In the genomic region with DNA sequence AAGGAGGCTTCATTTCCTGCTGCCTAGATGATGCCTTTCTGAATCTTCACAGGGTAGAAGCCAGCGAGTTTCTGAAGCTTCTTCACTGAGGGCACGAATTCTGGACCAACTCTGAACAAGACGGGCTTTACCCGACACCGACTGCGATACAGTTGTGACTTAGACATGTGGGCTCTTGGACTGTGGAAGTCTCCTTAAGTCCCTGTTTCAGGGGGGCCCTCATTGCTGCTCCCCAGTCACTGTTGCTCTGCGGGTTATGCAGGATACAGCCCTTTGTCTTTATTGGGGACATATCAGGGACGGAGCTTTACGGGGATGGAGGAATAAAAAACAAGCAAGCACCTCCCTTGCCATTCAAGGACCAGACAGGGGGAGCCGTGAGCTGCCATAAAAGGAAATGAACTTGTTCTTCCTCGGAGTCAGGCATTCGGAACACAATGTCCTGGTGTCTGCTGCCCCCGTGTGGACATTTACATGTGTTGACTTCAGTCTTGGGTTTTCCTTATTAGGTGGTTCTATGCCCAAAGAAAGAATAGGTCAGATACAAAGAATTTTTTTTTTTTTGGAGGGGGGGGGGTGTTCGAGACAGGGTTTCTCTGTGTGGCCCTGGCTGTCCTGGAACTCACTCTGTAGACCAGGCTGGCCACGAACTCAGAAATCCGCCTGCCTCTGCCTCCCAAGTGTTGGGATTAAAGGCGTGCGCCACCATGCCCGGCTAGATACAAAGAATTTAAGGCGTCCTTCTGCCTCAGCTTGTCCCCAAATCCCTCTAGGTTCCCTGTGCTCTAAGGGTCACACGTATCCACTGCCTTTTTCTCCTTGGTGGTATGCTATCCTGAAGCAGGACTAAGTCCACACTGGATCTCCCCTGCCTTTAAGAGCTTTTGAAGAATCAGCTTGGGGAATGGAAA, we compare ENCODE assay signal across 8 mouse cellular contexts. TPM values are rescaled to one million over a fixed set of nuclear protein-coding genes. Genes with fewer than 3 reads are reported as not detected.
DNase-seq lines count a peak whose midpoint lies in the region; ATAC-seq lines count a peak whose summit lies in the region.

No protein-coding gene starts in this region.

- peak; percentile 98 for ATAC-seq in frontal cortex, adult (ENCODE audit: low TSS enrichment)
- peak; percentile 84 for ATAC-seq in hindbrain, embryonic 11.5 days (ENCODE audit: low FRiP score)

- H3K4me3 ChIP-seq in hindbrain, embryonic 11.5 days (ENCODE audit: low read depth, low read length): peak overlapping the region; percentile 24

- peak overlapping the region; percentile 47 for H3K4me2 ChIP-seq in hindbrain, embryonic 11.5 days (replicated peaks; ENCODE audit: low read depth, low read length)

- no peaks in the 10 kb centered on the region; the same call in 1 of the 2 replicates for H3K4me1 ChIP-seq in hindbrain, embryonic 11.5 days (replicated peaks; ENCODE audit: control insufficient read depth, insufficient read depth, low read length)

- no peaks in the 10 kb centered on the region for H3K27me3 ChIP-seq in hindbrain, embryonic 11.5 days (ENCODE audit: control insufficient read depth, insufficient read depth, low read length)

- H3K9me3 ChIP-seq in hindbrain, embryonic 11.5 days (ENCODE audit: control insufficient read depth, low read length): no peaks in the 10 kb centered on the region

- peak; percentile 94 for DNase-seq in MEL-GATA-1-ER (ENCODE audit: extremely low read depth, low read depth)
- peak; percentile 78 for DNase-seq in cerebellum, adult 8-10 months
- peak; percentile 95 for DNase-seq in hindbrain, embryonic 11.5 days (ENCODE audit: low spot score)
- peak; percentile 89 to 90 for DNase-seq in layer of hippocampus, postnatal 10 days (ENCODE audit: low spot score in 2 of 2)
- peak; percentile 92 for DNase-seq in lung, postnatal 10 days
- DNase-seq in ovary, postnatal 36 days (ENCODE audit: low spot score): peak; percentile 78
- DNase-seq in thymus, postnatal 25 days: peak; percentile 87

- 26% methylated on average over 21 of the region's 21 CpGs for WGBS in hindbrain, embryonic 11.5 days

- H3K9ac ChIP-seq in hindbrain, embryonic 11.5 days (ENCODE audit: low read depth, low read length): peak overlapping the region; percentile 48; the same call in 1 of the 2 replicates

- no peak overlapping the region for H3K27ac ChIP-seq in hindbrain, embryonic 11.5 days (ENCODE audit: low read depth, low read length)

- no peaks in the 10 kb centered on the region for H3K36me3 ChIP-seq in hindbrain, embryonic 11.5 days (ENCODE audit: control insufficient read depth, insufficient read depth, low read length)

RNA-seq across cellular contexts. Expression of gene Frrs1, which starts 23.2 kb away (rescaled TPM):
- polyA plus RNA-seq in hindbrain, embryonic 11.5 days (2014; fragmentation: Nextera tagmentation; extraction: Ambion mirVana): 9.5 and 10.3 TPM in 2 replicates
- total RNA-seq in layer of hippocampus, postnatal 10 days (2021): 1 to 10 TPM; 1.7 to 2.5 TPM

RNA-seq across cellular contexts. Expression of gene Agl, which starts 28.1 kb away (rescaled TPM):
- 15.2 and 16.6 TPM in 2 replicates for polyA plus RNA-seq in hindbrain, embryonic 11.5 days (2014; fragmentation: Nextera tagmentation; extraction: Ambion mirVana)
- total RNA-seq in layer of hippocampus, postnatal 10 days (2021): 10 to 100 TPM; 28.6 to 31.0 TPM
